Mouse (Mus musculus) MEL (cell line): ENCODE data around the gene Pdlim1. TPM values are rescaled to one million over a fixed set of nuclear protein-coding genes. Genes with fewer than 3 reads are reported as not detected.
"Not testable (repeated sequence)": the region's sequence is repeated elsewhere in the genome, so short reads cannot be mapped to it uniquely, and the experiment has no call there.

Source experiments
- DNase-seq: peaks from one replicate; pipeline ENCODE4 v3.0.0; 2011; ENCODE audit warnings: low read depth, low spot score
- H3K27ac ChIP-seq: 2 replicates; pipeline ENCODE4 v1.5.1; 2012; ENCODE audit warnings: low read depth, mild to moderate bottlenecking, control low read depth, low read length, moderate library complexity; ENCODE audit not compliant: control insufficient read depth
- H3K27me3 ChIP-seq, 2 experiments: fragments of 150-350 bp in 1 of 2; sonication (generic) in 1 of 2; 2 replicates each; pipeline ENCODE4 v1.6.1; 2012; ENCODE audit warnings: low read length in 2 of 2, mild to moderate bottlenecking in 2 of 2, improper control_type of control experiment in 1 of 2, moderate library complexity in 1 of 2; ENCODE audit not compliant: insufficient read depth in 2 of 2, control insufficient read depth in 1 of 2
- H3K36me3 ChIP-seq, 2 experiments: 2 replicates each; pipeline ENCODE4 v1.6.1; 2012 to 2014; ENCODE audit warnings: low read length in 2 of 2, improper control_type of control experiment in 1 of 2, inconsistent platforms in 1 of 2, mild to moderate bottlenecking in 1 of 2; ENCODE audit not compliant: insufficient read depth in 2 of 2, control insufficient read depth in 1 of 2
- H3K4me1 ChIP-seq, 2 experiments: fragments of 150-350 bp in 1 of 2; sonication (generic) in 1 of 2; 2 replicates each; pipeline ENCODE4 v1.6.1; 2012; ENCODE audit warnings: low read length in 2 of 2, improper control_type of control experiment in 1 of 2, mild to moderate bottlenecking in 1 of 2; ENCODE audit not compliant: insufficient read depth in 2 of 2, control insufficient read depth in 1 of 2
- H3K4me3 ChIP-seq, 2 experiments: fragments of 150-350 bp in 1 of 2; sonication (generic) in 1 of 2; 2 replicates each; pipeline ENCODE4 v1.5.1; 2012; ENCODE audit warnings: low read depth in 2 of 2, low read length in 2 of 2, mild to moderate bottlenecking in 2 of 2, moderate library complexity in 2 of 2, control low read depth in 1 of 2, improper control_type of control experiment in 1 of 2; ENCODE audit not compliant: control insufficient read depth in 1 of 2, insufficient read depth in 1 of 2
- H3K79me2 ChIP-seq: 2 replicates; pipeline ENCODE4 v1.6.1; 2012; ENCODE audit warnings: mild to moderate bottlenecking, low read length, moderate library complexity; ENCODE audit not compliant: control insufficient read depth, poor library complexity, insufficient read depth
- H3K9ac ChIP-seq: 2 replicates; pipeline ENCODE4 v1.6.1; 2012; ENCODE audit warnings: low read depth, mild to moderate bottlenecking, control low read depth, low read length, moderate library complexity; ENCODE audit not compliant: control insufficient read depth, poor library complexity, severe bottlenecking
- H3K9me3 ChIP-seq: fragments of 150-350 bp; sonication (generic); replicated peaks from 2 replicates; pipeline ENCODE4 v1.6.1; 2012; ENCODE audit warnings: mild to moderate bottlenecking, low read length, improper control_type of control experiment, moderate library complexity; ENCODE audit not compliant: insufficient read depth
- BHLHE40 ChIP-seq: IDR thresholded peaks from 2 replicates; pipeline ENCODE4 v1.6.1; 2012; ENCODE audit warnings: low read depth, mild to moderate bottlenecking, inconsistent platforms, low read length, improper control_type of control experiment, borderline replicate concordance
- E2F4 ChIP-seq: IDR thresholded peaks from 2 replicates; pipeline ENCODE4 v1.6.1; 2011; ENCODE audit warnings: low read depth, low read length, improper control_type of control experiment, borderline replicate concordance
- ELF1 ChIP-seq: IDR thresholded peaks from 2 replicates; pipeline ENCODE4 v1.6.1; 2014; ENCODE audit warnings: low read depth, mild to moderate bottlenecking, inconsistent platforms, low read length, improper control_type of control experiment, moderate library complexity
- GABPA ChIP-seq: IDR thresholded peaks from 2 replicates; pipeline ENCODE4 v1.6.1; 2012; ENCODE audit warnings: low read depth, mild to moderate bottlenecking, inconsistent platforms, low read length, improper control_type of control experiment, moderate library complexity
- KAT2A ChIP-seq: conservative IDR thresholded peaks from 2 replicates; pipeline ENCODE4 v1.6.1; 2012; ENCODE audit warnings: low read depth, low read length, improper control_type of control experiment, inconsistent platforms
- MAFK ChIP-seq: IDR thresholded peaks from 2 replicates; pipeline ENCODE4 v1.6.1; 2011; ENCODE audit warnings: low read depth, mild to moderate bottlenecking, low read length, improper control_type of control experiment, borderline replicate concordance
- MXI1 ChIP-seq: IDR thresholded peaks from 2 replicates; pipeline ENCODE4 v1.6.1; 2011; ENCODE audit warnings: mild to moderate bottlenecking, low read depth, low read length, improper control_type of control experiment
- MYB ChIP-seq: IDR thresholded peaks from 2 replicates; pipeline ENCODE4 v1.6.1; 2011; ENCODE audit warnings: mild to moderate bottlenecking, low read depth, low read length, improper control_type of control experiment
- NRF1 ChIP-seq: IDR thresholded peaks from 2 replicates; pipeline ENCODE4 v1.6.1; 2014; ENCODE audit warnings: low read depth, mild to moderate bottlenecking, inconsistent platforms, low read length, improper control_type of control experiment, moderate library complexity; ENCODE audit not compliant: poor library complexity, insufficient read depth, severe bottlenecking
- POLR2A ChIP-seq, 2 experiments: IDR thresholded peaks; 2 replicates each; pipeline ENCODE4 v1.6.1; 2011 to 2012; ENCODE audit warnings: low read length in 2 of 2, mild to moderate bottlenecking in 2 of 2, control low read depth in 1 of 2, improper control_type of control experiment in 1 of 2, low read depth in 1 of 2, moderate library complexity in 1 of 2; ENCODE audit not compliant: control insufficient read depth in 1 of 2, insufficient read depth in 1 of 2, poor library complexity in 1 of 2
- POLR2AphosphoS5 ChIP-seq: IDR thresholded peaks from 2 replicates; pipeline ENCODE4 v1.6.1; 2012; ENCODE audit warnings: low read depth, borderline replicate concordance, mild to moderate bottlenecking, inconsistent platforms, low read length, moderate library complexity, mixed read lengths
- RAD21 ChIP-seq: IDR thresholded peaks from 2 replicates; pipeline ENCODE4 v1.6.1; 2011; ENCODE audit warnings: mild to moderate bottlenecking, low read depth, low read length, improper control_type of control experiment
- RCOR1 ChIP-seq: IDR thresholded peaks from 2 replicates; pipeline ENCODE4 v1.6.1; 2012; ENCODE audit warnings: low read depth, mild to moderate bottlenecking, inconsistent platforms, low read length, improper control_type of control experiment
- SMC3 ChIP-seq: IDR thresholded peaks from 2 replicates; pipeline ENCODE4 v1.6.1; 2011; ENCODE audit warnings: low read depth, low read length, improper control_type of control experiment
- TAL1 ChIP-seq: IDR thresholded peaks from 2 replicates; pipeline ENCODE4 v1.6.1; 2012; ENCODE audit warnings: mild to moderate bottlenecking, inconsistent platforms, low read length, moderate library complexity, mixed read lengths
- TBP ChIP-seq: IDR thresholded peaks from 2 replicates; pipeline ENCODE4 v1.8.0; 2011; ENCODE audit warnings: low read depth, low read length, improper control_type of control experiment
- TCF12 ChIP-seq: IDR thresholded peaks from 2 replicates; pipeline ENCODE4 v1.6.1; 2014; ENCODE audit warnings: low read depth, mild to moderate bottlenecking, inconsistent platforms, low read length, improper control_type of control experiment, moderate library complexity
- UBTF ChIP-seq: IDR thresholded peaks from 2 replicates; pipeline ENCODE4 v1.6.1; 2012; ENCODE audit warnings: low read depth, mild to moderate bottlenecking, inconsistent platforms, low read length, improper control_type of control experiment, moderate library complexity, borderline replicate concordance; ENCODE audit not compliant: insufficient read depth
- USF1 ChIP-seq: IDR thresholded peaks from 2 replicates; pipeline ENCODE4 v1.6.1; 2014; ENCODE audit warnings: low read depth, mild to moderate bottlenecking, inconsistent platforms, low read length, improper control_type of control experiment, moderate library complexity
- ZMIZ1 ChIP-seq: IDR thresholded peaks from 2 replicates; pipeline ENCODE4 v1.6.1; 2012; ENCODE audit warnings: low read depth, mild to moderate bottlenecking, inconsistent platforms, low read length, improper control_type of control experiment, moderate library complexity
- polyA plus RNA-seq, 2 experiments: library from polyadenylated mRNA; stranded (reverse) in 1 of 2; unstranded in 1 of 2; fragments of >175 nt in 1 of 2; fragments of >200 nt in 1 of 2; gene quantifications; 2 replicates each; pipeline versions ENCODE4 v1.2.1 to v1.2.4; 2012; ENCODE audit warnings: low replicate concordance in 2 of 2, low read depth in 1 of 2; ENCODE audit not compliant: insufficient read length in 2 of 2, insufficient read depth in 1 of 2, missing spikeins in 1 of 2
- total RNA-seq: library from RNA; depleted of rRNA; stranded (reverse); fragments of 300-350 nt; gene quantifications from 2 replicates; pipeline ENCODE4 v1.2.3, GENCODE M21; 2012

The Pdlim1 gene
- total and polyA plus RNA-seq, 3 experiments: not detected

GRCm38 (mm10) chr19:40202947-40203346 lies 68.7 kb downstream of the Pdlim1 start:
- not testable (repeated sequence) for DNase-seq, H3K27ac ChIP-seq, H3K36me3 ChIP-seq, H3K4me1 ChIP-seq, H3K9ac ChIP-seq, H3K27me3 ChIP-seq, H3K79me2 ChIP-seq, H3K9me3 ChIP-seq, H3K4me3 ChIP-seq

- H3K4me1 ChIP-seq: no peaks in the 10 kb centered on the region
- TF ChIP-seq SMC3 (no peak), GABPA (no peak), UBTF (no peak), MAFK (no peak), POLR2A (IDR thresholded peaks at IDR 0.05; ENCODE audit: control insufficient read depth in 1 of 2, insufficient read depth in 1 of 2, low read depth in 1 of 2, low read length in 2 of 2, poor library complexity in 1 of 2) (no peak), BHLHE40 (no peak), RAD21 (no peak), MYB (no peak), MXI1 (no peak), ELF1 (no peak), TAL1 (no peak), E2F4 (no peak), USF1 (no peak), RCOR1 (no peak), TBP (no peak), NRF1 (no peak), KAT2A (no peak), POLR2AphosphoS5 (no peak), ZMIZ1 (no peak), TCF12 (no peak)
- no peaks in the 10 kb centered on the region for H3K36me3 ChIP-seq
- no peak overlapping the region for H3K27ac ChIP-seq
- no peak overlapping the region for H3K9ac ChIP-seq
- no peak for DNase-seq
- no peaks in the 10 kb centered on the region for H3K9me3 ChIP-seq
- no peaks in the 10 kb centered on the region for H3K79me2 ChIP-seq
- H3K4me3 ChIP-seq: no peak overlapping the region
- no peaks in the 10 kb centered on the region for H3K27me3 ChIP-seq
These were observed 81.0 kb downstream of the Pdlim1 start for GRCm38 (mm10) chr19:40190596-40190995.
